Mouse (Mus musculus) cerebellum, adult 8-10 months (tissue): ENCODE data around the gene Hfe.
"Not testable (repeated sequence)": the region's sequence is repeated elsewhere in the genome, so short reads cannot be mapped to it uniquely, and the experiment has no call there.

ENCODE experiments used
- DNase-seq: peaks from one replicate; pipeline ENCODE4 v3.0.0; 2022

Gene Hfe

GRCm38 (mm10) chr13:23682947-23683754 lies 27.5 kb downstream of the Hfe start:
- DNase-seq = not testable (repeated sequence)

GRCm38 (mm10) chr13:23682623-23682946 lies 28.1 kb downstream of the Hfe start:
- DNase-seq = no peak

GRCm38 (mm10) chr13:23681990-23682582 lies 28.6 kb downstream of the Hfe start:
- DNase-seq = no peak

GRCm38 (mm10) chr13:23662536-23662935 lies 48.1 kb downstream of the Hfe start:
- DNase-seq = no peak

DNA sequence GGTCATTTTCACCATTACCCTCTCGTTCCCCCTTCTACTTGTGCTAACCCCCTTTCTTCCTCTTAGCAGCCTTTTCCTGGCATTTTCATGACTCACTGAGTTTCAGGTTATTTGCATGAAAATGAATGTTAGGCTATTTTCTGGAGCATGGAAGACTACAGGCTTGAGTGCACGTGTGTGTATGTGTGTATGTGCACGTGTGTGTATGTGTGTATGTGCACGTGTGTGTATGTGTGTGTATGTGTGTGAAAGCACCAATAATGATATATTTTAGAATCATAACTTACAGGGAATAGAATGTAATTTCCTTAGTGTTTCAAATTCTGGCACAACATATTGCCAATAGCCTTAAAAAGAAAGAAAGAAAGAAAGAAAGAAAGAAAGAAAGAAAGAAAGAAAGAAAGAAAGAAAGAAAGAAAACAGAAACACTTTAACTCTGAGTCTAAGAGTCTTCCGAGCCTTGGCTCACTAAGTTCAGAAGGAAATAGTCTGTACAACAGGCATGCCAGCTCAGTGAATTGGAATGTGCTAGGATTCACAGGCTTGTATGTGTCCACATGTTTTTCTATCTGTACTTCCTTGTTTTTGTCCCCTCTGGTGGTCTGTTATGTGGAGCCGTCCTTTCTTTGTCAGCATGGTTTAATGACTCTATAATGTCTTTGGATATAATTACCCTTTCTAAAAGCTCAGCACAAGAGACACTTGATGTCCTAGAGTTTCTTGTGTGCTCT lies 50.9 kb downstream of the Hfe start:
- DNase-seq = no peak
